Mouse (Mus musculus) CD4-positive helper T cell, adult 2 months (primary cell): ENCODE results near the gene Armh2.
"Not testable (repeated sequence)": the region's sequence is repeated elsewhere in the genome, so short reads cannot be mapped to it uniquely, and the experiment has no call there.

ENCODE experiments used
- DNase-seq: peaks from one replicate; pipeline ENCODE4 v3.0.0-alpha.2; 2012; ENCODE audit warnings: low read depth, missing footprints, low spot score

Armh2 gene

GRCm38 (mm10) chr13:24757820-24758564 lies 17.0 kb downstream of the Armh2 start:
- DNase-seq = no peak

GRCm38 (mm10) chr13:24759451-24759850 lies 18.4 kb downstream of the Armh2 start:
- DNase-seq = no peak

GRCm38 (mm10) chr13:24760351-24760870 lies 19.4 kb downstream of the Armh2 start:
- no peak for DNase-seq

GRCm38 (mm10) chr13:24761083-24761402 lies 20.0 kb downstream of the Armh2 start:
- no peak for DNase-seq

- peak; percentile 95 for DNase-seq
These were observed 20.6 kb downstream of the Armh2 start, which contains the start of gene Gmnn for GRCm38 (mm10) chr13:24761403-24762227. Gene Gmnn, minus strand, starts transcription at chr13:24761923.

GRCm38 (mm10) chr13:24762254-24762653 lies 21.2 kb downstream of the Armh2 start:
- no peak for DNase-seq

GRCm38 (mm10) chr13:24767809-24768208 lies 26.8 kb downstream of the Armh2 start:
- not testable (repeated sequence) for DNase-seq

GRCm38 (mm10) chr13:24771482-24771881 lies 30.4 kb downstream of the Armh2 start:
- not testable (repeated sequence) for DNase-seq

- DNase-seq = peak; percentile 81
These were observed 35.3 kb downstream of the Armh2 start for GRCm38 (mm10) chr13:24776146-24776844.

- DNase-seq = no peak
These were observed 37.0 kb downstream of the Armh2 start for GRCm38 (mm10) chr13:24778026-24778425.

GRCm38 (mm10) chr13:24778706-24779380 lies 37.8 kb downstream of the Armh2 start:
- DNase-seq = peak; percentile 52

- no peak for DNase-seq
These were observed 40.9 kb downstream of the Armh2 start for GRCm38 (mm10) chr13:24781916-24782315.

GRCm38 (mm10) chr13:24786014-24786490 lies 45.0 kb downstream of the Armh2 start:
- peak; percentile 86 for DNase-seq

- DNase-seq = no peak
These were observed 46.4 kb downstream of the Armh2 start for GRCm38 (mm10) chr13:24787477-24787876.

GRCm38 (mm10) chr13:24791349-24791748 lies 50.3 kb downstream of the Armh2 start:
- no peak for DNase-seq

- no peak for DNase-seq
These were observed 51.5 kb downstream of the Armh2 start for GRCm38 (mm10) chr13:24792411-24793045.
